Mouse (Mus musculus) MEL (cell line): ENCODE data around the gene Slc39a7.

Experiments
- CHD1 ChIP-seq: IDR thresholded peaks from 2 replicates; pipeline ENCODE4 v1.6.1; 2012; ENCODE audit warnings: low read depth, mild to moderate bottlenecking, inconsistent platforms, low read length, improper control_type of control experiment
- CTCF ChIP-seq, 3 experiments: IDR thresholded peaks in 2 of 3; conservative IDR thresholded peaks in 1 of 3; 2 replicates each; pipeline ENCODE4 v1.5.1; 2011 to 2012; ENCODE audit warnings: low read length in 3 of 3, low read depth in 2 of 3, mild to moderate bottlenecking in 2 of 3, improper control_type of control experiment in 1 of 3, inconsistent platforms in 1 of 3, mixed read lengths in 1 of 3, moderate library complexity in 1 of 3; ENCODE audit not compliant: control insufficient read depth in 1 of 3, insufficient read depth in 1 of 3, poor library complexity in 1 of 3, severe bottlenecking in 1 of 3
- E2F4 ChIP-seq: IDR thresholded peaks from 2 replicates; pipeline ENCODE4 v1.6.1; 2011; ENCODE audit warnings: low read depth, low read length, improper control_type of control experiment, borderline replicate concordance
- MYC ChIP-seq: IDR thresholded peaks from 2 replicates; pipeline ENCODE4 v1.6.1; 2011; ENCODE audit warnings: low read depth, mild to moderate bottlenecking, low read length, improper control_type of control experiment, moderate library complexity
- POLR2A ChIP-seq, 2 experiments: IDR thresholded peaks; 2 replicates each; pipeline ENCODE4 v1.6.1; 2011 to 2012; ENCODE audit warnings: low read length in 2 of 2, mild to moderate bottlenecking in 2 of 2, control low read depth in 1 of 2, improper control_type of control experiment in 1 of 2, low read depth in 1 of 2, moderate library complexity in 1 of 2; ENCODE audit not compliant: control insufficient read depth in 1 of 2, insufficient read depth in 1 of 2, poor library complexity in 1 of 2
- RAD21 ChIP-seq: IDR thresholded peaks from 2 replicates; pipeline ENCODE4 v1.6.1; 2011; ENCODE audit warnings: mild to moderate bottlenecking, low read depth, low read length, improper control_type of control experiment
- USF1 ChIP-seq: IDR thresholded peaks from 2 replicates; pipeline ENCODE4 v1.6.1; 2014; ENCODE audit warnings: low read depth, mild to moderate bottlenecking, inconsistent platforms, low read length, improper control_type of control experiment, moderate library complexity
- ZMIZ1 ChIP-seq: IDR thresholded peaks from 2 replicates; pipeline ENCODE4 v1.6.1; 2012; ENCODE audit warnings: low read depth, mild to moderate bottlenecking, inconsistent platforms, low read length, improper control_type of control experiment, moderate library complexity

- no peak for TF ChIP-seq RAD21
- TF ChIP-seq POLR2A (IDR thresholded peaks at IDR 0.05; ENCODE audit: control insufficient read depth in 1 of 2, insufficient read depth in 1 of 2, low read depth in 1 of 2, low read length in 2 of 2, poor library complexity in 1 of 2): 0 out of 4 replicates have a peak, but pooled peaks of 1 of the 2 experiments have one; percentile 36
- TF ChIP-seq CTCF (IDR thresholded peaks at IDR 0.05 in 2 of 3, conservative IDR thresholded peaks at IDR 0.05 in 1 of 3; ENCODE audit: control insufficient read depth in 1 of 3, insufficient read depth in 1 of 3, low read depth in 2 of 3, low read length in 3 of 3, poor library complexity in 1 of 3, severe bottlenecking in 1 of 3): no peak
- TF ChIP-seq ZMIZ1: peak; percentile 51; the same call in 1 of the 2 replicates
- no peak for TF ChIP-seq MYC
- TF ChIP-seq USF1: no peak
- TF ChIP-seq E2F4: no peak
- TF ChIP-seq CHD1: no peak
Measured at GRCm38 (mm10) chr17:34032806-34033205, 1.3 kb upstream of the Slc39a7 start.
